Mouse (Mus musculus) liver, postnatal 0 days (tissue): ENCODE data around the gene Ankrd9.

Experiments used
- CTCF ChIP-seq: sonication (generic); IDR thresholded peaks from 2 replicates; pipeline ENCODE4 v1.5.1; 2016; ENCODE audit warnings: antibody characterized with exemption, low read depth
- EP300 ChIP-seq: IDR thresholded peaks from 2 replicates; pipeline ENCODE4 v1.6.1; 2016; ENCODE audit warnings: antibody characterized with exemption, low read depth, mild to moderate bottlenecking

GRCm38 (mm10) chr12:110992771-110993170 lies 13.9 kb upstream of the Ankrd9 start:
- no peak for TF ChIP-seq EP300
- TF ChIP-seq CTCF, result no peak
